In genomic region chr13:77478425-77479119, GRCm38 (mm10) we compare ENCODE assay signal across 23 mouse cellular contexts.
DNase-seq lines count a peak whose midpoint lies in the region; ATAC-seq and TF ChIP-seq lines count a peak whose summit lies in the region.
"Had no signal": no experiment of that assay in that cellular context is flagged by ENCODE, and none has a peak within 500 bp of the region (broad histone marks: within the 10 kb centered on the region; RNA-seq: fewer than 3 reads in every experiment).

No protein-coding gene starts in this region.

- H3K4me2 ChIP-seq in hindbrain, embryonic 11.5 days (replicated peaks; ENCODE audit: low read depth, low read length), result no peak overlapping the region
- H3K4me2 ChIP-seq in forebrain, embryonic 15.5 days (replicated peaks), result no peak overlapping the region
- H3K4me2 ChIP-seq in midbrain, embryonic 15.5 days, result no peak overlapping the region
- H3K4me2 ChIP-seq: embryonic facial prominence, embryonic 13.5 days; heart, embryonic 15.5 days; liver, embryonic 15.5 days; lung, embryonic 14.5 days; neural tube, embryonic 13.5 days; stomach, embryonic 15.5 days had no signal

- no peaks in the 10 kb centered on the region for H3K36me3 ChIP-seq in hindbrain, embryonic 11.5 days (ENCODE audit: control insufficient read depth, insufficient read depth, low read length)
- no peaks in the 10 kb centered on the region for H3K36me3 ChIP-seq in hindbrain, embryonic 10.5 days
- no peaks in the 10 kb centered on the region for H3K36me3 ChIP-seq in forebrain, embryonic 15.5 days
- H3K36me3 ChIP-seq in midbrain, embryonic 15.5 days (replicated peaks), result no peaks in the 10 kb centered on the region
- H3K36me3 ChIP-seq: embryonic facial prominence, embryonic 13.5 days; heart, embryonic 10.5 days; heart, embryonic 15.5 days; liver, embryonic 15.5 days; neural tube, embryonic 13.5 days; stomach, embryonic 15.5 days had no signal

- TF ChIP-seq POLR2A in brain, embryonic 14.5 days (IDR thresholded peaks at IDR 0.05; ENCODE audit: borderline replicate concordance, extremely low read depth, insufficient read depth, insufficient read length, poor library complexity, severe bottlenecking), result no peak

- H3K4me1 ChIP-seq in hindbrain, embryonic 11.5 days (replicated peaks; ENCODE audit: control insufficient read depth, insufficient read depth, low read length), result no peaks in the 10 kb centered on the region
- 0 out of 2 replicates have a peak, but pooled peaks cover 6% of the 10 kb centered on the region for H3K4me1 ChIP-seq in hindbrain, embryonic 10.5 days (replicated peaks)
- H3K4me1 ChIP-seq in forebrain, embryonic 15.5 days, result peaks cover 6% of the 10 kb centered on the region
- peaks cover 18% of the 10 kb centered on the region for H3K4me1 ChIP-seq in midbrain, embryonic 15.5 days
- H3K4me1 ChIP-seq: embryonic facial prominence, embryonic 13.5 days; heart, embryonic 10.5 days; heart, embryonic 15.5 days; liver, embryonic 15.5 days; neural tube, embryonic 13.5 days; stomach, embryonic 15.5 days had no signal

- H3K27me3 ChIP-seq in hindbrain, embryonic 11.5 days (ENCODE audit: control insufficient read depth, insufficient read depth, low read length), result no peaks in the 10 kb centered on the region
- no peaks in the 10 kb centered on the region for H3K27me3 ChIP-seq in hindbrain, embryonic 10.5 days (ENCODE audit: insufficient read depth, poor library complexity, severe bottlenecking)
- no peaks in the 10 kb centered on the region for H3K27me3 ChIP-seq in forebrain, embryonic 15.5 days
- no peaks in the 10 kb centered on the region for H3K27me3 ChIP-seq in midbrain, embryonic 15.5 days (replicated peaks)
- H3K27me3 ChIP-seq: embryonic facial prominence, embryonic 13.5 days; heart, embryonic 15.5 days; liver, embryonic 15.5 days; neural tube, embryonic 13.5 days; stomach, embryonic 15.5 days had no signal

- no peaks in the 10 kb centered on the region for H3K9me3 ChIP-seq in hindbrain, embryonic 11.5 days (ENCODE audit: control insufficient read depth, low read length)
- H3K9me3 ChIP-seq in hindbrain, embryonic 10.5 days, result no peaks in the 10 kb centered on the region
- no peaks in the 10 kb centered on the region for H3K9me3 ChIP-seq in forebrain, embryonic 15.5 days
- H3K9me3 ChIP-seq in midbrain, embryonic 15.5 days, result no peaks in the 10 kb centered on the region
- H3K9me3 ChIP-seq: embryonic facial prominence, embryonic 13.5 days; heart, embryonic 10.5 days; heart, embryonic 15.5 days; liver, embryonic 15.5 days; neural tube, embryonic 13.5 days; stomach, embryonic 15.5 days had no signal

- no peak for TF ChIP-seq CTCF in brain, embryonic 14.5 days (IDR thresholded peaks at IDR 0.05; ENCODE audit: borderline replicate concordance, extremely low read depth, insufficient read depth, insufficient read length)

- H3K9ac ChIP-seq in hindbrain, embryonic 11.5 days (ENCODE audit: low read depth, low read length), result no peak overlapping the region
- H3K9ac ChIP-seq in forebrain, embryonic 15.5 days (replicated peaks), result no peak overlapping the region
- H3K9ac ChIP-seq in midbrain, embryonic 15.5 days, result no peak overlapping the region
- H3K9ac ChIP-seq: embryonic facial prominence, embryonic 13.5 days; heart, embryonic 15.5 days; liver, embryonic 15.5 days; lung, embryonic 14.5 days; neural tube, embryonic 13.5 days; stomach, embryonic 15.5 days had no signal

- no peak for DNase-seq in hindbrain, embryonic 11.5 days (ENCODE audit: low spot score)
- DNase-seq in hindbrain, embryonic 10.5 days (ENCODE audit: low spot score), result no peak
- peak; percentile 67 for DNase-seq in brain, embryonic 14.5 days (ENCODE audit: low read depth)
- DNase-seq in heart, adult 11 months, result no peak
- no peak for DNase-seq in urinary bladder, adult 2 months (ENCODE audit: low spot score)
- DNase-seq: adrenal gland, postnatal 14 days; cerebellum, adult 11-12 months; cerebellum, adult 9-11 months; gastrocnemius, postnatal 14 days; kidney, adult 8-10 months; lung, embryonic 14.5 days; right cerebral cortex, postnatal 14 days had no signal

- ATAC-seq in hindbrain, embryonic 11.5 days (ENCODE audit: low FRiP score), result peak; percentile 66; the same call in 1 of the 2 replicates
- 0 out of 2 replicates have a peak, but pooled peaks have one; percentile 48 for ATAC-seq in forebrain, embryonic 15.5 days (replicated peaks)
- peak; percentile 80 for ATAC-seq in midbrain, embryonic 15.5 days (replicated peaks)
- ATAC-seq in CD4-positive, CD25-positive, alpha-beta regulatory T cell, adult 4 months, result no peak
- ATAC-seq: intestine, embryonic 16.5 days had no signal

- WGBS in hindbrain, embryonic 11.5 days, result 61% methylated on average over 6 of the region's 6 CpGs
- whole genome bisulfite sequencing in hindbrain, embryonic 10.5 days, result 63% methylated on average over 6 of the region's 6 CpGs
- WGBS in forebrain, embryonic 15.5 days, result 19% methylated on average over 6 of the region's 6 CpGs
- WGBS in midbrain, embryonic 15.5 days, result 16% methylated on average over 6 of the region's 6 CpGs

- H3K4me3 ChIP-seq in hindbrain, embryonic 11.5 days (ENCODE audit: low read depth, low read length), result no peak overlapping the region
- H3K4me3 ChIP-seq in hindbrain, embryonic 10.5 days, result no peak overlapping the region
- no peak overlapping the region for H3K4me3 ChIP-seq in forebrain, embryonic 15.5 days
- no peak overlapping the region for H3K4me3 ChIP-seq in midbrain, embryonic 15.5 days
- H3K4me3 ChIP-seq: embryonic facial prominence, embryonic 13.5 days; heart, embryonic 10.5 days; heart, embryonic 15.5 days; liver, embryonic 15.5 days; neural tube, embryonic 13.5 days; stomach, embryonic 15.5 days had no signal

- H3K27ac ChIP-seq in hindbrain, embryonic 11.5 days (ENCODE audit: low read depth, low read length), result no peak overlapping the region
- H3K27ac ChIP-seq in hindbrain, embryonic 10.5 days, result no peak overlapping the region
- no peak overlapping the region for H3K27ac ChIP-seq in forebrain, embryonic 15.5 days (replicated peaks)
- H3K27ac ChIP-seq in midbrain, embryonic 15.5 days, result peak overlapping the region; percentile 38; the same call in 1 of the 2 replicates
- H3K27ac ChIP-seq: embryonic facial prominence, embryonic 13.5 days; heart, embryonic 10.5 days; heart, embryonic 15.5 days; kidney, postnatal 0 days; liver, embryonic 15.5 days; neural tube, embryonic 13.5 days; stomach, embryonic 15.5 days had no signal
